Mouse (Mus musculus): ENCODE data around the gene Tmem80.

Gene Tmem80

DNA sequence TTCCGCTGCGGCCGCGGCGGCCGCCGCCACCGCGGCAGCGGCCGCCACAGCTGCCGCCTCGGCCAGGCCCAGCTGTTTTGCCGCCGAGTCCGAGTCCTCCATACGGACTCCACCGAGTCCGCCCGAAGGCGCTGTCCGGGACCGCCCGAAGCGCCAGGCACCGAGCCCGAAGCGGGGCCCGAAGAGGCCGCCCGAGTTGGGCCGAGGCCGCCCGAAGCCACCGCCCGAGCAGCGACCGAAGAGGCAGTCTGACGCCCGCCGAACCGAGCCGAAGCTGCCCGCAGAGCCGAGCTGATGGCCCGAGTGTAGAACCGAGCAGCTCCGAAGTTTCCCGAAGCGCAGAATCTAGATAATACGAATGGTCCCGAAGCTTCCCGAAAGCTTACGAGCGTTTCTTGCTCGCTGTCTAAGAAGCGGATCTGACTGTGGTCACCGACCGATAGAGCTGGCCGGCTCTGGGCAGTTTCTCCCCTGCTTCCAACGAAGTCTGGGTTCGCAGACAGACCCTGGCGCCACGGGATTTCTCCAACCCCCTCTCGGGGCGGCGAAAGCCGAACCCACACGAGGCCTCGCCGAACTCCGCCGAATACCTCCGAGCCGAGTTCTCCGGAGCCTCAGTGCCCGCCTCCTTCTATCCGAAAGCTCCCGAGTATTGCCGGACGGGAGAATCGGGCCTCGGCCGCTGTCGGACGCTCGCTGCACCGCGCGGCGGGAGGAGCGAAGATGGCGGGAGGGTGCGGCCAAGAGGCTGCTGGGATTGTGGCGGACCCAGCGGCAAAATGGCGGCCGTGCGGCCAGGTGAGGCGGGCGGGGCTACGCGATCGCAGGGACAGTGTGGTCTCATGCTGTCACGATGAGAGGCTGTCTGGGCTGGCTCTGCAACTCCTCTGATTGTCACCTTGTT is at the start of gene Tmem80, which contains the start of gene Deaf1:
TSS of gene Tmem80 (plus strand) at position 271 of the 904 bp plus-strand sequence.
TSS of gene Deaf1 (minus strand) at position 222 of the 904 bp plus-strand sequence.
- DNase-seq (ENCODE audit: low read depth), result peak; percentile 96

DNA sequence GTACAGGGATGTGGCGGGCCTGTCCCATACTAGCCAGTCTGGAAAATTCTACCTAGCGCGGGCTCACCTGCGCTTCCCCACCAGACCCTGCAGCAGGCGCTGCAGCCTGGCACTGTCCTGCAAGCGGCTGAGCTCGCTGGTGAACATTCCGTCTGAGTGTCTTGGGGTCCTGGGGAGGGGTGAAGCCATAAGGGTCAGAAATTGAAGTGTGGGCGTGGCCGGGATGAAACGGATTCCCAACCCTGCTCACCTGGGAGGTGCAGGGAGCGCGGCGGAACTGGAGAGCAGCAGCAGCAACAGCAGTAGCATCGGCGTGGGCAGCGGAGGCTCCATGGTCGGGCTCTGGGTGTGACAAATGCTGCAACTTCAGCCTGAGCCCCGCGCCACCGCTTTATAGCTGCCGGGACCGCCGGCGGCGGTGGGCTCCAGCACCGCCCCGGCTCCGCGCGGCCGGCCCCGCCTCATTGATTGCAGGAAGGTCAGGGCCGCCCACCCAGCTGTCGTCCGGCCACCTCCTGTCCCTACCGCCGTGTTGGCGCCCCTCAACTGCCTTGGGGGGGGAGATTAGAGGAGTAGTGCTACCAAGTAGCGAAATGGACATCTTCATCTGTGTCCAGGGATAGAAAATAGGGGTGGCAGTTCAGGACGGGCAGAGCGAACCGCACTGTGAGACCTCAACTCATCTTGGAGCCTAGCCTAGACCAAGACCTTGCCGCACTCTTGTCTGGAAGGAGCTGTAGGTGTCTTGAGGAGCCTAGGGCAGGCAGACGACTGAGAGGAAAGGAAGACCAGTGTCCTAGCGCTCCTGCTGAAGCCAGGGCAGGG is 48.6 kb upstream of the Tmem80 start, which contains the start of gene Sct:
TSS of gene Sct (minus strand) at position 368 of the 825 bp plus-strand sequence.
- no peak for DNase-seq (ENCODE audit: low read depth)

GRCm38 (mm10) chr7:141281442-141281841 is 46.1 kb upstream of the Tmem80 start:
- DNase-seq (ENCODE audit: low read depth), result no peak

- DNase-seq (ENCODE audit: low read depth), result no peak
Observed at GRCm38 (mm10) chr7:141282756-141283155, 44.8 kb upstream of the Tmem80 start.

DNA sequence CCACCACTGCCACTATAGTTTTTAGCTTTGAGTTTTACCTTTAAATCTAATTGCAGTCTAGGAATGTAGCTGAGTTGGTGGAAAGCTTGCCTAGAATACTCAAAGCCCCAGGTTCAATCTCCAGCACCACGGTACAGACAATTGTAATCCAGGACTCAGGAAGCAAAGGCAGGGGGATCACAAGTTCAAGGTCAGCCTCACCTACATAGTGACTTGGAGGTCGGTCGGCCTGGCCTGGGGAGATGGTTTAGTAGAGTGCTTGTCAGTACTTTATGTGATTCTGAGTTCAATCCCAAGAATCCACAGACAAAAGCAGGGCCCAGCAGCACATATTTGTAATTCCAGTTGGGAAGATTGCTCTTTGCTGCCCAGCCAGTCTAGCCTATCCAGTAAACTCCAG is 39.5 kb upstream of the Tmem80 start:
- no peak for DNase-seq (ENCODE audit: low read depth)

GRCm38 (mm10) chr7:141291921-141292582 is 35.5 kb upstream of the Tmem80 start, which contains the start of gene Drd4:
Drd4 (plus strand) TSS chr7:141292006.
- no peak for DNase-seq (ENCODE audit: low read depth)

DNA sequence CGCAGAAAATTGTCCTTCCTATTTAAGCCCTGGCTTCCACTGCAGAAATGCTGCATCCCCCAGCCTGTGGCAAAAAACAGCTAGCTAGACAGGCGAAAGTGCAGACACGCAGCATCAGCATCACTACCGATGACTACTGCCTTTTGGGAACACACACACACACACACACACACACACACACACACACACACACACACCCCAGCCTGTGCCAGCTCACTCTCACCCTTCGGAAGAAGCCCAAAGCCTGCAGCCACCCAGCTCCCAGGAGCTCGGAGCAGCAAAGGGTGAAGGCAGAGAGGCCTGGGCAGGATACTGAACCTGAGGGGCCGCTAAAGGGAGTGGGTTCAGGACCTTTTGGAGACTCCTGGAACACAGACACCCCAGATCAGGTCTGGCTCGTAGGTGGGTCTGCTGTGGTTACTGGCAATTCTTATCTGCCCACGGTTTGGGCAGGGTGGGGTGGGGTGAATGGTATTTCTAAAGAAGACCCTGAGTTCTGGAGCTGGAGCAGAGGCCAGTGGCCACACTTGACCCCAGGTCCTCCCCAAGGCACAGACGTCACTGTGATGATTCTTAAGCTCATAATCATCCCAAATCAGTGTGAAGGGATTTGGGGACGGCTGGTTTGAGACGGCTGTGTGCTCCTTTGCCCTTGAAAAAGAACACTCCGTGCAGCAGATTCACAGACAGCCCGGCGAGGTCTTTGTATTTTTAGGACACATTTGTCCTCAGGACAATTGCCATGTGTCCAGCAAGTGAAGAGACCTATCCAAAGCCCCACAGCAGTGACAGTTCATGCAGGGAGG is 34.8 kb upstream of the Tmem80 start:
- no peak for DNase-seq (ENCODE audit: low read depth)

GRCm38 (mm10) chr7:141293852-141294471 is 33.6 kb upstream of the Tmem80 start:
- DNase-seq (ENCODE audit: low read depth), result no peak

DNA sequence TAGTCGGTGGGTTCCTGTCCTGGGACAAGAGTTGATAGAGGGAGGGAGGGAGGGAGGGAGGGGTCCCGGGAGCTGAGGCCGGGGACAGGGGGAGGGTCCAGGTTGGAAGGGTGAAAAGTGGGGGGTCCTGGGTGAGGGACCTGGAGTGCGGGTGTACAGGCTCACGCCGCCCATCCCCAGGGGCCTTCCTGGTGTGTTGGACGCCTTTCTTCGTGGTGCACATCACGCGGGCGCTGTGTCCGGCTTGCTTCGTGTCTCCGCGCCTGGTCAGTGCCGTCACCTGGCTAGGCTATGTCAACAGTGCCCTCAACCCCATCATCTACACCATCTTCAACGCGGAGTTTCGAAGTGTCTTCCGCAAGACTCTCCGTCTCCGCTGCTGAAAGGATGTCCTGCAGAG is 33.1 kb upstream of the Tmem80 start:
- DNase-seq (ENCODE audit: low read depth), result no peak

DNA sequence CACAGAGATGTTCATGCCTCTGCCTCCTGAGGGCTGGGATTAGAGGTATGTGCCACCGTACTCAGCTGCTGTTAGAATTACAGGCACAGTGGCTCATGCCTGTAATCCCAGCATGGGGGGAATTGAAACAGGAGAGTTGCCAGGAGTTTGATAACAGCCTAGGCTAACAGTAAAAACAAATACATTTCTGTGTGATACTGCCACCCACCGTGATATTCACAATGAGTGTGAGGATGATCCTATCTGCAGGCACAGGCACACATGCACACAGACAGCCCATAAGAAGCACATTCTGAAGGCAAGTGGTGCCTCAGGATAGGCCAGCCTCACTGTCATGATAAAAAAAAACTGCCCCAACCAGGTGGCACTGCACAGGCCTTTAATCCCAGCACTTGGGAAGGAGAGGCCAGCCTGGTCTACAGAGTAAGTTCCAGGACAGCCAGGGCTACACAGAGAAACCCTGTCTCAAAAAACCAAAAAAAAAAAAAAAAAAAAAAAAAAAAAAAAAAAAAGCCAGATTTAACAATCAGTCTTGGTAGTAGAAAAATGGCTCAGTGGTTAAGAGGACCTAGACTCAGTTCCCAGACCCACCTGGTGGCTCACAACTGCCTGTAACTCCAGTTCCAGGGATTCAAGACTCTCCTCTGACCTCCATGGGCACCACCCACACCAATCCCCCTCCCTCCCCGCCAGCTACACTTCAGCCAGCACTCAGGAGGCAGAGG is 29.5 kb upstream of the Tmem80 start:
- DNase-seq (ENCODE audit: low read depth), result no peak

DNA sequence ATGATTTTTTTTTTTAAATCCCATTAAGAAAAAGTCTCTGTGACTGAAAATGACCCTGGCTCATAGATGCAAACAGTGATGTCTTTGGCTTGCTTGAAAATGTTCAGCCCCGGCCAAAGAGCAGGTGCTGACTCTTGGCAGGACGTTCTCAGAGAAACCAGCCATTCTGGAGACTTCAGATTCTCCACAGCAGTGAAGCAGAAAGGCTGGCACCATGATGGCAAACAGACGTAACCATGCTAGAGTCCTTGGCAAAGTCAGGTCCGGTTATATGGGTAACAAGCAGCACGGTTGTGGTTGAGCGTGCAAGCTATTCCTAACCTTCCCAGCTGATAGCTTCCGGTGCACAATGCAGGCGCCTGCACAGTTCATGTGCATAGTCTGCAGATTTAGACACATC is 28.4 kb upstream of the Tmem80 start:
- no peak for DNase-seq (ENCODE audit: low read depth)

DNA sequence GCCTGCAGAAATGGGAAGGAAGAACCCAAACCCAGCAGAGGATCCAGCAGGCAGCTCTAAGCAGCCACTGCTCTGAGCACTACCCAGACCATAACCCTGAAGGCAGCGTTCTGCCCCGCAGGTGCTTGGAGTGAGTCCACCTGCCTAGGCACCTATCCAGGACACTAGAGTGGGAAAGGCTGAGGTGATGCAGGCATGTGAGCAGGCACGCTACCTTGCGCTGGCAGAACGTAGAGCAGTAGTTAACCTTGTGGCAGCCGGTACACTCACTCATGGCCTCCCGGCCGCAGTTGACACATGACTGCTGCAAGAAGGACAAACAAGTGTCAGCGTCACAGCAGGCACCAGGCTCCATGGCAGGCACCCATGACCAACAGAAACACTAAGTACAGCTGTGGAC is 26.2 kb upstream of the Tmem80 start:
- DNase-seq (ENCODE audit: low read depth), result no peak

- DNase-seq (ENCODE audit: low read depth), result no peak
Observed at GRCm38 (mm10) chr7:141302702-141303268, 24.8 kb upstream of the Tmem80 start.

DNA sequence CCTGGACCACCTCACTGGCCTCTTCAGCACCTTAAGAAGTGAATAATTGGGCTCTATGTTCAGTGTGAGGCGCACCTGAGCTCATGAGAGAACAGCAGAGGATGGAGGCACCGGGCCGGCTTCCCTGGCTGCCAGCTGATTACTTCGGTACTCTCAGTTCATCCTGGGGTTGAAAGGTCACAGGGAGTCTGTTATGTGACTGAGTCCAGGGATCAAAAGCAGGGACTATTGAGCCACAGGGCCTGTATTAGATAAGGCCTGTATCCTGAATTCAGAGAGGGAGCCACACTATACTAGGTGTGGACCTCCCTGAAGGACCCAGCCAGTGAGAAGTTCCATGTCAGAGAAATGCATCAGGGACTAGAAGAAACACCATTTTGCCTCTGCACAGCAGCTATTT is 23.0 kb upstream of the Tmem80 start:
- no peak for DNase-seq (ENCODE audit: low read depth)

- no peak for DNase-seq (ENCODE audit: low read depth)
Observed at GRCm38 (mm10) chr7:141314416-141314815, 13.1 kb upstream of the Tmem80 start.

DNA sequence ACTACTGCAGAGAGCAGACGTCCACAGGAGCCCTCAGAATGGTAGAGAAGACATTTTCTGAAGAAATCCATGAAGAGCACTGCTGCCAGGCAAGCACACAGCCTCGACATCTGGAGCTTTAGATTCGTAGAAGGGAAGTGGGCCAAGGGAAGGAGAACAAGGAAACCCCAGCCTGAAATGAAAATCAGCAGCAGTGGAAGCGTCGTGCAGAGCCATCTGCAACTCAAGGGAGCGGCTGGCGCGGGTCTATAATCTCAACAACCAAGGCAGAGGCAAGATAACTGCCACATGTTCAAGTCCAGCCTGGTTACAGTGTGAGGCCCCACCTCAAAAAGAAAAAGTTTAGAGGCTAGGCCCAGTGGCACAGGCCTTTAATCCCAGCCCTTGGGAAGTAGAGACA is 12.5 kb upstream of the Tmem80 start:
- DNase-seq (ENCODE audit: low read depth), result no peak

DNA sequence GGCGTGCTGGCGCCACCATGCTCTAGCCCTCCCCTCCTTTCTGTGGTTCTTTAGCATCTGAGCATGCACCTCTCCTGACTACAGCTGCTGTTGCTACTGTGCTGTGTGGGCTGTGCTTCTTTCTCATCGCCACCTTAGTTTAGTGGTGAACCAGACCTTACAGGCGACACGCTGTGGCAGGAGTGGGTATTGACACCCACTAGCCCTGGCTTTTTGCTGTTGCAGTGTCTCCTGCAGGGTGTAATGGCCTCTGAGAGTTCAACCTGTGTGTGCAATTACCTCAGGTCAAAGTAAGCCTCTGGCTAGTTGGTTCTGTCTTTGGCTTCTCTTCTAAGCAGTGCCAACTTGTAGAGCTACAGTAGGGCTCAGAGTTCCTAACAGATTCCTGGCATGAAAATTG is 11.6 kb upstream of the Tmem80 start:
- no peak for DNase-seq (ENCODE audit: low read depth)

DNA sequence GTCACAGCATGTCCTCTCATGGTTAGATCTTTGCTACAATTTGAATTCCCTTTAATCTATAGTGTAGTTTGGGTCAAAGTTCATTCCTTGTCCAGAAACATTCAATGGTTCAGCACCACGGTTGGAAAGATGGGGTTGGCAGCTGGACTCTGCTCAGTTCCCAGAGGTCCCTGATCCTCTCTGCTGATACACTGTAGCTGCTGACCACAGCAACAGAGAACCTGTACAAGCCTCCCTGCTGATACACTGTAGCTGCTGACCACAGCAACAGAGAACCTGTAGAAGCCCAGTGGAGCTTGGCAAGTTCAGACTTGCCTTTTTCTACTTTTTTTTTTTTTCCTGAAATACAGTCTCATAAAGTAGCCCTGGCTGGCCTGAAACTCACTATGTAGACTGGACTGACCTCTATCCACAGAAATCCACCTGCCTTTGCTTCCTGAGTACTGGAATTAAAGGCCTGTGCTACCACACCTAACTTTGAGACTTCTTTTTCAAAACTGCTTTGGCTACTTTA is 9.9 kb upstream of the Tmem80 start:
- no peak for DNase-seq (ENCODE audit: low read depth)

GRCm38 (mm10) chr7:141319446-141319845 is 8.1 kb upstream of the Tmem80 start:
- no peak for DNase-seq (ENCODE audit: low read depth)

DNA sequence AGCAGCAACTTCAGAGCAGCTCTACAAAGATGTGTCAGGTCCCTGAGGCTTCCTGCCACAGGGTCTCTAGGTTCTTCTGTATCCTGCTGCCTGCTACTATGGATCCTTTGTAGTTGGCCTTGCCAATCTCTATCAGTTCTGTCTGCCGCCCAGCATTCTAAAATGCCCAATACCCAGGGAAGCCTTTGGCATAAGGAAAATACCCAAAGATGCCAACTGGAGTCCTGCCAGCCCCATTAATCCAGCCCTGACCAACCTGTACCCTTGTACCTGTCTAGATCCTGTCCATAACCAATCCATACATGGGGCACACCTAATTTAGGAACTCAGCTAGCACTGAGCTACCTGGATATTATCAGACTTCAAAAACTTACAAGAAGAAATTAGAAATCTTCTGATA is 2.9 kb upstream of the Tmem80 start:
- DNase-seq (ENCODE audit: low read depth), result no peak

All from fibroblast of lung, adult 2 months (primary cell).